Mouse (Mus musculus) heart, adult 2 months (tissue): ENCODE measurements around the gene Ap1g1. TPM values are rescaled to one million over a fixed set of nuclear protein-coding genes. Genes with fewer than 3 reads are reported as not detected.

Source experiments
- DNase-seq, 2 experiments: peaks; one replicate each; pipeline ENCODE4 v3.0.0; 2021
- H3K27ac ChIP-seq: fragments of 200-600 bp; 2 replicates; pipeline ENCODE4 v1.8.1; 2022
- H3K27me3 ChIP-seq: fragments of 200-500 bp; 2 replicates; pipeline ENCODE4 v1.6.1; 2012; ENCODE audit warnings: mild to moderate bottlenecking, low read length, inconsistent platforms, mixed read lengths; ENCODE audit not compliant: control insufficient read depth, insufficient read depth
- H3K36me3 ChIP-seq: fragments of 200-500 bp; 2 replicates; pipeline ENCODE4 v1.6.1; 2012; ENCODE audit warnings: low read length, inconsistent platforms; ENCODE audit not compliant: control insufficient read depth, insufficient read depth
- H3K4me1 ChIP-seq: fragments of 200-500 bp; 2 replicates; pipeline ENCODE4 v1.6.1; 2011; ENCODE audit warnings: low read length; ENCODE audit not compliant: control insufficient read depth, insufficient read depth
- H3K4me3 ChIP-seq: fragments of 200-600 bp; 2 replicates; pipeline ENCODE4 v1.8.1; 2022
- H3K79me2 ChIP-seq: fragments of 200-500 bp; replicated peaks from 2 replicates; pipeline ENCODE4 v1.6.1; 2012; ENCODE audit warnings: mild to moderate bottlenecking, inconsistent platforms, low read length, moderate library complexity, mixed read lengths; ENCODE audit not compliant: control insufficient read depth, insufficient read depth
- H3K9ac ChIP-seq: fragments of 200-500 bp; 2 replicates; pipeline ENCODE4 v1.6.1; 2012; ENCODE audit warnings: low read depth, mild to moderate bottlenecking, control low read depth, inconsistent platforms, low read length, mixed read lengths
- CTCF ChIP-seq: fragments of 200-600 bp; IDR thresholded peaks from 2 replicates; pipeline ENCODE4 v1.8.1; 2022; ENCODE audit warnings: antibody characterized with exemption, mild to moderate bottlenecking, moderate library complexity
- EP300 ChIP-seq: fragments of 200-500 bp; IDR thresholded peaks from 2 replicates; pipeline ENCODE4 v1.6.1; 2011; ENCODE audit warnings: low read depth, low read length, control low read depth; ENCODE audit not compliant: insufficient read depth
- POLR2A ChIP-seq: fragments of 200-500 bp; IDR thresholded peaks from 2 replicates; pipeline ENCODE4 v1.6.1; 2011; ENCODE audit warnings: mild to moderate bottlenecking, low read depth, low read length, control low read depth; ENCODE audit not compliant: insufficient read depth
- WGBS: fragments of 180-500 bp; shearing (Covaris S2); methylation state at CpG from one replicate; pipeline ENCODE4 v1.1.7; 2018; 5-methylcytosine and 5-hydroxymethylcytosine counted together
- intact Hi-C: fragments of 180-260 bp; cut with DNase I; formaldehyde crosslinking; loops from one replicate; pipeline ENCODE4 v1.15.1; 2025
- polyA plus RNA-seq: library from polyadenylated mRNA; depleted of rRNA; stranded (reverse); fragments of >200 nt; gene quantifications from 2 replicates; pipeline ENCODE4 v1.2.3, GENCODE M21; 2012
- total RNA-seq, 2 experiments: library from RNA; stranded (reverse); gene quantifications; 2 replicates each; pipeline ENCODE4 v1.2.3; 2021

Ap1g1 gene
- total and polyA plus RNA-seq, 3 experiments: 20.4 to 39.0 (median 38.3) TPM

GRCm38 (mm10) chr8:109808120-109808447 lies 29.7 kb downstream of the Ap1g1 start:
- intact Hi-C loops: no loop called here
- H3K27ac ChIP-seq: no peak overlapping the region

GRCm38 (mm10) chr8:109810434-109810833 lies 32.1 kb downstream of the Ap1g1 start:
- peak; percentile 36 to 57 for DNase-seq
- Histone ChIP-seq H3K27me3 (no peaks in the 10 kb centered on the region), H3K27ac (0 out of 2 replicates have a peak overlapping the region, but pooled peaks have one; percentile 6), H3K36me3 (peaks cover 19% of the 10 kb centered on the region), H3K4me1 (peaks cover 7% of the 10 kb centered on the region), H3K9ac (no peak overlapping the region), H3K4me3 (no peak overlapping the region), H3K79me2 (peaks cover 6% of the 10 kb centered on the region; the same call in 1 of the 2 replicates)
- TF ChIP-seq POLR2A (no peak), EP300 (peak; percentile 33; the same call in 1 of the 2 replicates)
- intact Hi-C loops: no loop called here
- 39% methylated on average over 3 of the region's 3 CpGs for WGBS

More at GRCm38 (mm10) chr8:109808120-109808447, 29.7 kb downstream of the Ap1g1 start:
- Histone ChIP-seq H3K27me3 (no peaks in the 10 kb centered on the region), H3K79me2 (peaks cover 3% of the 10 kb centered on the region; the same call in 1 of the 2 replicates), H3K36me3 (peaks cover 20% of the 10 kb centered on the region), H3K4me3 (no peak overlapping the region), H3K4me1 (peaks cover 5% of the 10 kb centered on the region), H3K9ac (no peak overlapping the region)
- no peak for DNase-seq
- no peak for TF ChIP-seq EP300
- no peak for TF ChIP-seq POLR2A
- peak; percentile 42 for TF ChIP-seq CTCF

GRCm38 (mm10) chr8:109815268-109815667 lies 36.9 kb downstream of the Ap1g1 start:
- TF ChIP-seq EP300 (no peak), CTCF (no peak), POLR2A (no peak)
- peaks cover 28% of the 10 kb centered on the region for H3K36me3 ChIP-seq
- no peak overlapping the region for H3K9ac ChIP-seq
- DNase-seq: no peak
- 62% methylated on average over 2 of the region's 2 CpGs for whole genome bisulfite sequencing
- intact Hi-C loops: loop anchor here (5.0 kb wide), 1 partner anchor 33 kb away; no protein-coding TSS in a partner anchor
- no peak overlapping the region for H3K4me3 ChIP-seq
- peaks cover 14% of the 10 kb centered on the region for H3K4me1 ChIP-seq
- peaks cover 7% of the 10 kb centered on the region; the same call in 1 of the 2 replicates for H3K79me2 ChIP-seq
- no peaks in the 10 kb centered on the region for H3K27me3 ChIP-seq
- H3K27ac ChIP-seq: no peak overlapping the region

- DNase-seq: no peak
- Histone ChIP-seq H3K4me3 (no peak overlapping the region), H3K9ac (no peak overlapping the region), H3K36me3 (peaks cover 18% of the 10 kb centered on the region), H3K27ac (peak overlapping the region; percentile 57), H3K27me3 (no peaks in the 10 kb centered on the region), H3K79me2 (peaks cover 5% of the 10 kb centered on the region; the same call in 1 of the 2 replicates), H3K4me1 (peaks cover 9% of the 10 kb centered on the region)
- 7% methylated on average over 1 of the region's 1 CpGs for WGBS
- TF ChIP-seq EP300 (no peak), CTCF (no peak), POLR2A (no peak)
- intact Hi-C loops: loop anchor here (5.0 kb wide), 1 partner anchor 36 kb away; no protein-coding TSS in a partner anchor
Observed at GRCm38 (mm10) chr8:109817933-109818332, 39.6 kb downstream of the Ap1g1 start.

GRCm38 (mm10) chr8:109823561-109823960 lies 45.2 kb downstream of the Ap1g1 start:
- intact Hi-C loops: no loop called here
- no peak overlapping the region for H3K27ac ChIP-seq
- TF ChIP-seq EP300: no peak
- TF ChIP-seq CTCF: no peak
- no peak for TF ChIP-seq POLR2A
- H3K4me1 ChIP-seq: peaks cover 2% of the 10 kb centered on the region
- no peak for DNase-seq
- WGBS: 91% methylated on average over 2 of the region's 2 CpGs
- H3K9ac ChIP-seq: no peak overlapping the region
- no peaks in the 10 kb centered on the region for H3K27me3 ChIP-seq
- H3K79me2 ChIP-seq: peaks cover 3% of the 10 kb centered on the region; the same call in 1 of the 2 replicates
- no peak overlapping the region for H3K4me3 ChIP-seq
- peaks cover 4% of the 10 kb centered on the region; the same call in 1 of the 2 replicates for H3K36me3 ChIP-seq

- WGBS: 100% methylated on average over 2 of the region's 2 CpGs
- DNase-seq: no peak
- no peaks in the 10 kb centered on the region for H3K4me1 ChIP-seq
- intact Hi-C loops: no loop called here
- H3K36me3 ChIP-seq: no peaks in the 10 kb centered on the region; the same call in 1 of the 2 replicates
- no peaks in the 10 kb centered on the region for H3K27me3 ChIP-seq
- H3K27ac ChIP-seq: no peak overlapping the region
- TF ChIP-seq CTCF: no peak
- no peak for TF ChIP-seq POLR2A
- no peak for TF ChIP-seq EP300
- no peak overlapping the region for H3K4me3 ChIP-seq
- H3K79me2 ChIP-seq: no peaks in the 10 kb centered on the region
- H3K9ac ChIP-seq: no peak overlapping the region
Observed at GRCm38 (mm10) chr8:109839822-109840221, 61.5 kb downstream of the Ap1g1 start.
